Mouse (Mus musculus) cerebellum, postnatal 36 days (tissue): ENCODE data around the gene Ccdc120.

Experiments used
- DNase-seq, 2 experiments: peaks; one replicate each; pipeline ENCODE4 v3.0.0; 2021 to 2022; ENCODE audit warnings: mixed read lengths in 2 of 2

Ccdc120 gene

DNA sequence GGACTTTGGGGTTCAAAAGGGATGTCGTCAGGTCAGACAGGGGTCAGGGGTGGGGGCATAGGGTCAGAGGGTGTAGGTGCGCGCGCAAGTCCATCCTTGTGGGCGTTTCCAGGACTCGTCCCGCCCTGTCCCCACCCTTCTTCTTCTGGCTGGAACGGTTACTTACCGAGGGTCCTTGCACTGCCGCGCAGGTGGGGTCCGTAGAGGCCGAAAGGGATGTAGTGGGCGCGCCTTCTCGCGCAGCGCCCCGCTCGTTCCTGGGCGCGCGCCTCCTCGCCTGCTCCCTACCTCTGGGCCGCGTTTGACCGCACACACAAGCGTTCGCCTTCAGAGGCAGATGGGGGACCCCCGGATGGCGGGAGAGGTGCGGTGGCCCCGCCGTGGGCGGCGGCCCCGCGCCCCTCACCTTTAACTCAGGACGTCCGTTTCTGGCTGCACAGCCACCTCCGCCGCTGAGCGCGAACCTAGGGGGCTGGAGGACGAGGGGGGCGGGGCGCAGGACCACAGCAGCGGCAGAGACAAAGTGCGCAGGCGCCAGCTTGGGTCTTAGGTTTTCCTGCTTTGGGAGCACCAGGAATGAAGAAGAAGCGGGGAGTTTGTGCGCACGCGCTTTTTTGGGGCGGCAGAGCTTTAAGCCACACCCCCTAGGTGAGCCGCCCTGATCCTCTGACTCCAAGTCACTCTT lies at the start of gene Ccdc120:
Gene Ccdc120, minus strand, starts transcription at position 474 of the 685 bp plus-strand sequence.
- DNase-seq: peak; percentile 77 to 82

DNA sequence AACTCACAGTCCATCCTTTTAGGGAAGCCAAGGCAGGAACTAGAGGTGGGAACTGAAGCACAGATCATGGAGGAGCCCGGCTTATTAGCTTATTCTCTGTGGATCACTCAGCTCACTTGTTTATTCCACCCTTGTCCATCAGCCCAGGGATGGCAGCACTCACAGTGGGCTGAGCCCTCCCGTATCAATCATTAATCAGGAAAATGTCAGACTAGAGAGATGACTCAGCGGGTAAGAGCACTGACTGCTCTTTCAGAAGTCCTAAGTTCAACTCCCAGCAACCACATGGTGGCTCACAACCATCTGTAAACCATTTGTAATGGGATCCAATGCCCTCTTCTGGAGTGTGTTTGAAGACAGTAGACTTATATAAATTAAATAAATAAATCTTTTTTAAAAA lies 46.6 kb upstream of the Ccdc120 start:
- DNase-seq: no peak

DNA sequence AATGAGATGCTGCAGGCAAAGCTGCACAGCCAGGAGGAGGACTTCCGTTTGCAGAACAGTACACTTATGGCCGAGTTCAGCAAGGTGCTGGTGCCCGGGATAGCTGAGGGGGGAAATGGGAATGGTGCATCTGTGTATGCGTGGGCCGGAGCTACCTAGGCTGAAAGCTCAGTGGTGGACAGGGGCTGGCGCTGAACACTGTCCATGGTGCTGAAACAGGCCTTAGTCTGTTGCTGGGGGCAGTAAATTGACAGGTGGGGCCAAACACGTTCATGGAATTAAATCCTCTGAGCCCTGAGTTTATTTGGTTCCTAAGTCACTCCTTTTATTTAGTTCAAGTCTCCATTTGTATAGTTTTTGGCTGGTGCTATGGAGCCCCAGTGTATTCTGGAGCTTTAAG lies 44.3 kb upstream of the Ccdc120 start:
- DNase-seq: no peak

DNA sequence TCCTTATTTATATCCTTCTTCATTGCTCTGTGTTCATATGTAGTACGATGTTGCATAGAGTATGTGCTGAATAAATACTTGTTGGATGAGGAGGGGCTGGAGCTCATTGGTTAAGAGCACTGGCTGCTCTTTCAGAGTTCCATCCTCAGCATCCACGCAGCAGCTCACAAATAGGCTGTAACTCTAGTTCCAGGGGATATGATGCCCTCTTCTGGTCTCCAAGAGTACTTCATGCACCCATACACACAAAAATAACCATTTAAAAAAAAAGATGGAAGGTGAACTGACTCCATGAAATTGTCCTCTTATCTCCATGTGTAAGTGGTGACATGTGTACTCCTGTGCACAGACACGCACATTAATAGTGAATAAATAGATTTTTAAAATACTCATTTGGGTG lies 42.7 kb upstream of the Ccdc120 start:
- peak in 1 of 2 experiments; percentile 12 for DNase-seq

DNA sequence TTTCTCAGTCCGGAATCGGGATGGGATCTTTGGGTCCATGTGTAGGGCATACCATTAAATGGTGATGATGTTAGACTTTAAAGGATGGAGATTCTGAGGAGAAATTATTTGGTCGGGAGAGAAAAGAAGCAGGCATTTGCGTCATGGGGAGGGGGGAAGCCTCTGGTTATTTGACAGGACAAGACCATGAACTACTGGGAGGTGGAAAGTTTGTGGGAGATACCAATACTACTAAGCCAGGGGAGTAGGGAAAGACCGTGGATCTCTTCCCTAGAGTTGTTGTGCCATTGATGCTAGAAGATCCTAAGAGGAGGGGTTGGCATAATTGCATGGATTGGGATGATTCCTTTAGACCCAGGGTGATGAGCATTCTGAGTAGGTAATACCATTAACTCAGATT lies 39.6 kb upstream of the Ccdc120 start:
- DNase-seq: no peak

DNA sequence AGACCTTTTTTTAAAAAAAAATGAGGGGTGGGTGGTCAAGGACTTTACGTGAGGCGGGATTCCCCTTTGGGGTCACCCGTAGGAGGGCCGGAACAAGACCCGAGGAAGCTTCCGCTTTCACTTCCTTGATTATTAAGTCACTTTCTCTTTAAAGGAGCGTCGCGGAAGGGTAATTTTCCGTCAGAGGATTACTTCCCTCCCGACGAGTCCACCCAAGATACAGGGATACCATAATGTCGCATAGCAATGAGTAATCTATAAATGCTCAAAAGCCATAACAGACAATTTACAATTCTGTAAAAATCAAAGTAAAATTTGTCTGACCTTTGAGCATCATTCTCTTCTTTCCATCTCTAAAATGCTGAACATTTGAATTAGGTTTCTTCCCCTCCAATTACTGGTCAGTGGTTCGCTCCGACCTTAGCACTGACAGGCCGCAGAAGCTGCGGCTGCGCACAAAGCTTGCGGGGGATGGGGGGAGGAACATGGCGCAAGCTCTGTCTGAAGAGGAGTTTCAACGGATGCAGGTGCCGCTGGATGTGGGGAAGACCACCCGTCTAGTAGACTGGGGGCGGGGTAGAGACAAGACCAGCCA lies 38.9 kb upstream of the Ccdc120 start, which contains the start of gene Gripap1:
Gene Gripap1, plus strand, starts transcription at position 224 of the 595 bp plus-strand sequence.
- peak; percentile 62 to 74 for DNase-seq

DNA sequence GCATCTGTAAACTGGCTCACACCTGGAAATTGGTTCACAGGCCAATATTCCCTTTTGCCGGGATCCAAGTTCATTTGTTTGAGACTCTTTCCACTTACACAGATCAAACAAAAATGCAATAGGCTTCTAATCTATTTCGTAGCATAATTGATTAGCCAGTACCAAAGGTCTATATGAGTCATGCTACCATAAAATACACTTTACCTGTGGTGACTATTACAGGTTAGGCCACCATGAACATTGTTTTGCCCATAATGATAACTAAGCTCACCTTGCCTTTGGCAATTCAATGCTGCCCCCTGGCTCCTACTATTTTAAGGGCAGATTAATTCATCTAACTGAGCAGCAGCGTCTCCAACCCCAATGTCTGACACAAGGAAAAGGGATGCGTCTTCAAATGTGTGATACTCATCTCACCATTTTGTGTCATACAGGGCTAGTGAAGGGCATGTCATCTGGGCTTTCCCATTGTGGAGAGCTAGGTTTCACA lies 31.9 kb upstream of the Ccdc120 start:
- no peak for DNase-seq

DNA sequence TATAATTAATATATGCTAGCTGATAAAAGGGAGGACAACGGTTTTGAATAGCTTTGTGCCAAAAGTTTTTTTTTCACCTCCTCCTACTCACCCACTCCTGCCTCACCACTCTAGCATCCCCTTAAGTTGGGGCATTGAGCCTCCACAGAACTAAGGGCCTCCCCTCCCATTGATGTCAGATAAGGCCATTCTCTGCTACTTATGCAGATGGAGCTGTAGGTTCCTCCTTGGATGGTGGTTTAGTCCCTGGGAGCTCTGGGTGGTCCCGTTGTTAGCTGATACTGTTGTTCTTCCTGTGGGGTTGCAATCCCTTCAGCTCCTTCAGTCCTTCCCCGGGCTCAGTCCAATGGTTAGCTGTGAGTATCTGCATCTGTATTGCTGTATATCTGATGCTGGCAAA lies 28.6 kb upstream of the Ccdc120 start:
- DNase-seq: no peak

DNA sequence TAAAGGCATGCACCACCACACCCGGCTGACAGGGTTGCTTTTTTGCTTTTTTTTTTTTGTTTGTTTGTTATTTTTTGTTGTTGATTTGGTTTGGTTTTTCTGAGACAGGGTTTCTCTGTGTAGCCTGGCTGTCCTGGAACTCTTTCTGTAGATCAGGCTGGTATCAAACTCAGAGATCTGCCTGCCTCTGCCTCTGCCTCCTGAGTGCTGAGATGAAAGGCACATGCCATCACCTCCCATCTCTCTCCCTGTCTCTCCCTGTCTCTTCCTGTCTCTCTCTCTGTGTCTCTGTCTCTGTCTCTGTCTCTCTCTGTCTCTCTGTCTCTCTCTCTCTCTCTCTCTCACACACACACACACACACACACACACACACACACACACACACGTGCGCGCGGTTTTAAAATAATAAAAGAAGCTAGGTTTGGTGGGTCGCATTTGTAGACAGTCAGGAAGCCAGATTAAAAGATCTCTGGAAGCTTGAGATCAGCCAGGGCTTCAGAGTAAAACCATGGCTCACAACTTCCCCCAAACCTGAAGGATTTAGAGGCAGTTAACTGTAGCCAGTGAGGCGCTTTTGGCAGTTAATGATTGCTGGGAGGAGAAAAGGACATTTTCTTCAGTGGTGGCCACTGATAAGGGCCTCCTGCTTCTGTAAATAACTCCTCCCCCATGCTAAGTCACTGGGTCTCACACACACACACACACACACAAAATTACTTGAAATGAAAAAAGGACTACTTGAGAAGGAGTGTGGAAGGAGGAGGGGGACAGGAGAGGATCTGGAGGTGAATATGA lies 27.9 kb upstream of the Ccdc120 start:
- DNase-seq: no peak

DNA sequence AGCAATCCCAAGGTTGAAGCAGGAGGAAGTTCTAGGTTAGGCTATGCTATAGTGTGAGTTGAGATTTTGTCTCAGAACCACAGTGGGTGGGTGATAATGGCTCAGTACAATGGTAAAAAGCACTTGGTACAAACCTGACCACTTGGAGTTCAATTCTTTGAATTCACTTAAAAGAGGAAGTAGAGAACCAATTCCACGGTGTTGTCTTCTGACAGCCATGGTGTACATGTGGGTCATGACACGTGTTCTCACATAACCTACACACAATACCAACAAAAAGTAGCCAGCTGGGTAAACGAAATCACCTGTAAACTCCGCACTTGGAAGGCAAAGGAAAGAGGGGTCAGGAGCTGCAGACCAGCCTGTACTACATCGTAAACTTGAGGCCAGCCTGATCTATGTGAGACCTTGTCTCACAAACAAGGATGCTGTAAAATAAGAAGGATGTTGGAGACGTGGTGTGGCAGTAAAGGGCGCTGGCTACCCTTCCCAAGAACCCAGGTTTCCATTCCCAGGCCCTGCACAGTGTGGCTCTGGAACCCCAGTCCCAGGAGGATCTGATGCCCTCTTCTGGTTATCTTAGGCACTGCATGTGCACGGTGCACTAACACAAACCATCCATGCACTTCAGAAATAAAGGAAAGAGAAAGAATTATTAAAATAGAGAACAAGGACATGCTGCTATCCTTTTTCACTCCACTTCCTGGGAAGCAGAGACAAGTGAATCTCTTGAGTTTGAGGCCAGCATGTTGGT lies 25.8 kb upstream of the Ccdc120 start:
- peak; percentile 64 to 75 for DNase-seq

DNA sequence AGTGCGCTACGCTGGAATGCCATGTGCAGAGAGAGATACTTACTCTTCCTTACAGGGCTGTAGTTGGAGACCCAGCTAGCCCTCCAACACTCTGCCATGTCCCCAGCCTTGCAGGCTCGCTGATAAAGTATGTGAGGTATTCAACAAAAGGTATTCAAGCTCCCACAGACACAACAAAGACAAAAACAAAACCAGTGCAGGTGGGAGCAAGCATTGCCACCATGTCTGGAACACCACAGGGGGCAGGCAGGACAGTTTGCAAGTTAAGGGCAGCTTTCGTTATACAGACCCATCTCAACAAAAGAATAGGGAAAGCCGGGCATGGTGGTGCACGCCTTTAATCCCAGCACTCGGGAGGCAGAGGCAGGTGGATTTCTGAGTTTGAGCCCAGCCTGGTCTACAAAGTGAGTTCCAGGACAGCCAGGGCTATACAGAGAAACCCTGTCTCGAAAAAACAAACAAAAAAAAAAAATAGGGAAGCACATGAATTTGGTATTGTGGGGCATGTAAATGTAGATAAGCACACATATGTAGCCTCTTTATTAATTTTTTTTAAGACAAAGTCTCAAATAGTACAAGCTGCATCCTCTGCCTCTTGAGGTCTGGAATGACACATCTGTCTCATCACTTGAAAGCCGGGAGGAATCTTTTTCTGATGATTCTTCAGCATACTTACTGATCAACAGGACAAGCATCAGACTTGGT lies 24.9 kb upstream of the Ccdc120 start:
- no peak for DNase-seq

DNA sequence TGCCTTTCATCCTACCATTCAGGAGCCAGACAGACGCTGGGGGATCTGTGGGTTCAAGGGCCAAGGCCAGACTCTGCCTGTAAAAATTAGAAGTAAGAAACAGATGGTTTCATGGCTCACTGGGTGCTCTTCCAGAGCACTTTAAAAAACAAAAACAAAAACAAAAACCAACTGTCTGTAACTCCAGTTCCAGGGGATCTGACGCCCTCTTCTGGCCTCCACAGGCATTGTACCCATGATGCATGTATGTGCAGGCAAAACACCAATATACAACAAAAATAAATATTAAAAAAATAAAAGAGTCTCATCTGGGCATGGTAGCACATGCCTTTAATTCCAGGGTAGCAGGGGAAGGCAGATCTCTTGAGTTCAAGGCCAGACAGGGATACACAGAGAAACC lies 22.1 kb upstream of the Ccdc120 start:
- DNase-seq: peak; percentile 33 to 34

DNA sequence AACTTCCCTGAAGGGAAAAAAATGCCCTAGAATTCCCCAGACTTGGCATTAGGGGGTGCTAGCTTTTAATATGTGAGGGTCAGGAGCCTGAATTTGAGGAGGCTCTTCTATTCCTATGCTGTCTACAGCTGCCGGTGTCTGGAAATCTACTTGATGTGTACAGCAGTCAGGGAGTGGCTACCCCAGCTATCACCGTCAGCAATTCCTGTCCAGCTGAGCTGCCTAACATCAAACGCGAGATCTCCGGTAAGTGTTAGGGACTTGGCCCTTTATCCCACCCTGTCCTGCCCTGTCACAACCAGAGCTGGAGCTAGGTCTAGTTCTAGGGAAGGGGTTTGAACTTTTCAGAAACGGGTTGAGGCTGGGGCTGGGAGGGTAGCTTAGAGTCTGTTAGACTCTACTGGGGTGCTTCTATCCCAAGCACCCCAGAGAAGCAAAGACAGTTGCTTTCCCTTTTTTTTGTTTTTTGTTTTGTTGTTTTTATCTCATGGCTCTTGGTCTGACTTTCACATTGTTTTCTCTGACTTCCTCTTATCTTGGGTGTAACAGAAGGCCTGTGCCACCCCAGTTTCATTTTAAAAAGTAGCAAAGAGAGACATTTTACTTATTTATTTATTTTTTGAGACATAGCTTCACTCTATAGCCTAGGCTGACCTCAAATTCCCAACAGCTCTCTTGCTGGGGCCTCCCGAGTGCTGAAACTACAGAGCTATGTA lies 18.8 kb upstream of the Ccdc120 start:
- no peak for DNase-seq

DNA sequence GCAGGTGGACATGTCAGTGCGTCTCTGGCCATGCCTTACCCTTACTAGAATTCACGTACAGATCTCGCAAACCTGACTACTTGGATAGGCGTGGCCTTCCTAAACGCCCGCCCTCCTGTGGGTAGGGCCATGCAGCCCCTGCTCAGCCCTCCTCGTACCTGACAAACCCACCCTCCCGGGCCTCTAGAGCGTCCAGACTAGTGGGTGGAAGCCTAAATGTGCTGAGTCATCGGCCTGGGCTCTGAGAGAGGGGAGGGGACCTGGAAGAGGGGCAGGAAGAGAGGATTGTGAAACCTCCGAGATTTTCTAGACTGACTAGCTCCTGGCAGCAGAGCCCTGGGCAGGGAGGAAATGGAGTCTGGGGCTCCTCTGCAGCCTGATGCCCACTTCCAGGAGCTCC lies 15.1 kb upstream of the Ccdc120 start:
- no peak for DNase-seq

DNA sequence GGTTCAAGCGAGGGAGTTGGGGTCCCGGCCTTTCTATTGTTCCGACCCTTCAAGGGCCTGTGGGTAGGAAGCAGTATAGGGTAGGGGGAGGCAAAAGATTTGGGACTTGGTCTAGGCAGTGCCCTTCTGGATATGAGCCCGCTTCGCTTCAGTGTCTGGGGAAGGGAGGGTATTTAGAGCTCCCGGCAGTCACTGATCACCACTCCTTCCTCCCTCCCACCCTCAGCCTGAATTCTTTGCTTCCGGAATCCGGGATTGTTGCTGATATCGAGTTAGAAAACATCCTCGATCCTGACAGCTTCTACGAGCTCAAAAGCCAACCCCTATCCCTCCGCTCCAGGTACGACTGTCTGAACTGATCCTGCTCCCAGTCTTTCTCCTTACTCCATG lies 14.6 kb upstream of the Ccdc120 start:
- no peak for DNase-seq

DNA sequence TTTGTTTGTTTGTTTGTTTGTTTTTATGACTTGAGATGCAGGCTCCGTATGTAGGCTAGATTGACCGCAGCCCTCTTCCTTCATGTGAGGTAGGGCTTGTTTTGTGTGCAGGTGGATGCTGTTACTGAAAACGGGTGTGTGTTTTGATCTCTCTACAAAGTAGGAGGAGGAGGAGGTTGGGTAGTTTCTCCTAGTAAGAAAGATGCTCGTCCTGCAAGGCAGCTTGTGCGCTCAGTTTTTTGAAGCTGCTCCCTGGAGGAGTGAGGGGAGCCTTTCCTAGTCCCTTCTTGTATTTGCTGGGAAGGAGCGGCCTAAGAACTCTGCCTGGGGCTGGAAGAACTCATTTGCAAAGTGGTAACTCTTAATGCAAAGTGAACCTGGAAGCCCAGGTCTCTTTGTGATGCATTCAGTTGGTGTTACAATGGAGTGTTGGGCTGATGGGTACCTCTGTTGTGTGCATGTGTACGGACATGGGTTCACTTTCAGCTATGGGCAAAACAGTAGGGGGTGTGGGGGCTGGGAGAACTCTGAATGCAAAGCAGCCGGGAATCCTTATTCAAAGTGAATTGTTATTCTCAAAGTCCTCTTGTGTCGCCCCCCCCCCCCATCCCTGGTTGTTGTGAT lies 14.1 kb upstream of the Ccdc120 start:
- no peak for DNase-seq

DNA sequence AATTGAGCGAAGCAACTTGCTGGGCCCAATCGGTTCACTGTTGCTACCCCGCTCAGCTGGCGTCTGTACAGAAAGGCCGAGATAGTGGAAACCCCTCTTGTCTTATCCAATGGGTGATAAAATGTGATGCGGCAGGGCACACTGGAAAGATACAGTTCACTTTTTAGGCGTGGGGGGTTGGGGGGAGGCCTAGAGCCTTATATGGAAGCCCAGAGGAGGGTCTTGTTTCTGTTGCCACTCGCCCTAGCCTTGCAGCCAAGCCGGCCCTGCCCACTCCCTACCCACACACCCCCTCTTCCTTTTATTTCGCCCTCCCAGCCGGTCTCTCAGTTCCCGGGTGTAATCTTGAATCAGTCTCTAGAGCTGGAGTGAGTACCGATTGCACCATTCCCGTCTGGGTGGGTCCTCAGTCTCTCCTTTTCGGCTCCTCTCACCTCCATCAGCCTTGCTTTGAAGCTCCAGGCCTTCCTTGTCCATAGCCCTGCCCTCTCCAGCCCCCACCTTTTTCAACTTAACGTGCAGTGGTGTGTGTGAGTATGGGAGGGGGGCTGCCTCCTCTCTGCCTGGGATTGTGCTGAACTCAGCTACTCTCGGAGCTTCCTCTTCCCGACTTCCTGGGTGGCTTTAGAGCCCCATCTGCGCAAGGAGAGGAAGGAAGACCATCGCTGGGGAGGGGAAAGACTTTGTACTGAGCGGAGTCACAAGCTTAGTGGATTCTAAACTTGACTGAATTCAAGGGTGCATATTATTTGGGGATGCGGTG lies 13.1 kb upstream of the Ccdc120 start:
- no peak for DNase-seq

DNA sequence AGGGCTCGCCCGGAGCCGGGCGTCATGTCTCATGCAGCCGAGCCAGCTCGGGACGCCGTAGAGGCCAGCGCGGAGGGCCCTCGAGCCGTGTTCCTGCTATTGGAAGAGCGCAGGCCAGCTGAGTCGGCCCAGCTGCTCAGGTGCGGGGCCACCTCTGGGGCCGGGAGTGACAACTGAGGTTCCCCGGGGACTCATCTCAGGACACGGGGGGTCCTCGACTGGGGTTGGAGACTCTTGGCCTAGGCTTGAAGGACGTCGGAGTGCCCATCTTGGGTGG lies 12.2 kb upstream of the Ccdc120 start:
- DNase-seq: peak in 1 of 2 experiments; percentile 16

DNA sequence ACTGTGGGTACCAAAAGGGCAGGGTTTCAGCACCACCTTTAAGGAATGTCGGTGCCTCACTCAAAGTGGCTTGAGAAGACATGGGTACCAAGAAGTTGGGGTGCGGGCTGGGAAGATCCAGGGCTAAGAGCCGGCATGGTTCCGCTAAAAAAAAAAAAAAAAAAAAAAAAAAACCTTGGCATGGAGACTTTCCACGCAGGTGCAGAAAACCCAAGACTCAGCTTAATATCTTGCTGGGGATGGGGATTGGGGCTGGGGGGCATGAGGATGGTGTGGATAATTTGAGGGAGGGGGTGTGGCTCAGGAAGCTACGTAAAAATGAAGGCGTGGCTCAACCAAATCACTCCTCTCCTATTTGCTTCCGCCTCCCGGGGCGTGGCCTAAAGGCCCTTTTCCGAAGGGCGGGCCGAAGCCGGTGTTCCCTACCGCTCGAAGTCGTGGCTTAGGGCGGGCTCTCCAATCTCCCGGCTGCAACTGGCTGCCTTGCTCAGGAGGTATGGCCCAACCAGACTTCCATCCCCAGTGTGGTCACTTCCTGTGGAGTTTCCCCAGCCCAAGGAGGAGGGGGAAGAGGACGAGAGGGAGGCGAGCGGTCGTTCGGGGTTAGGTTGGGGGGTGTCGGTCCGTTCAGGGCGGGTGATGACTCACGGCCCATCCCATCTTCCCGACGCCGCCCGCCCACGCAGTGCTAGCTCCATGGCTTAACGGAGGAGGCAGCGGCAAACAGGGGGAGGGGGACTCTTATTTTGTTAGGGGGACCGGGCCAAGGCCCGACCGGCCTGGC lies 11.6 kb upstream of the Ccdc120 start, which contains the start of gene Tfe3:
Gene Tfe3, plus strand, starts transcription at position 424 of the 784 bp plus-strand sequence.
- peak; percentile 84 to 89 for DNase-seq

DNA sequence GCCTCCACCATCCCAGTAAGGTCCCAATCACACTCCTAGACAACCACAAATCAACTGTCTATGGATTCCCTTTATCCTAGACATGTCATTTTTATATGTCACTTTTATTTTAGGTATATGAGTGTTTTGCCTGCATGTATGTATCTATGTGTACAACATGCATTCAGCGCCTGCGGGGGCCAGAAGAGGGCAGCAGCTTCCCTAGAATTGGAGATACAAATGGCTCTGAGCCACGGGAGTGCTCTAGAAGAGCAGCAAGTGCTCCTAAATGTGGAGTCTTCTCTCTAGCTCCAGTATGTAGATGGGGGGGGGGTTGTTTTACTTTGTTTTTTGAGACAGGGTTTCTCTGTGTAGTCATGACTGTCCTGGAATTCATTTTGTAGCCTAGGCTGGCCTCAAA lies 2.9 kb upstream of the Ccdc120 start:
- peak in 1 of 2 experiments; percentile 42 for DNase-seq
